Mouse (Mus musculus): ENCODE data around the gene Suds3. TPM values are rescaled to one million over a fixed set of nuclear protein-coding genes. Genes with fewer than 3 reads are reported as not detected.

The Suds3 gene
- polyA plus RNA-seq (2015; fragmentation: Nextera tagmentation; extraction: Ambion mirVana), result 72.7 and 73.7 TPM in 2 replicates

- Histone ChIP-seq H3K27ac (peak within 1 kb of the TSS; percentile 83), H3K9ac (peak within 1 kb of the TSS; percentile 69), H3K4me2 (replicated peaks) (peak within 1 kb of the TSS; percentile 77), H3K9me3 (no peaks in the 10 kb centered on the region), H3K27me3 (replicated peaks) (no peaks in the 10 kb centered on the region), H3K36me3 (peaks cover 9% of the 10 kb centered on the region), H3K4me3 (replicated peaks) (peak within 1 kb of the TSS; percentile 70), H3K4me1 (replicated peaks) (peaks cover 2% of the 10 kb centered on the region)
- ATAC-seq, result peak; percentile 83
- under 1% methylated on average over 59 of the region's 59 CpGs for WGBS
These were observed at the start of gene Suds3 for GRCm38 (mm10) chr5:117115836-117116366. Gene Suds3 (minus strand): TSS chr5:117116113.

- H3K36me3 ChIP-seq, result peaks cover 2% of the 10 kb centered on the region; the same call in 1 of the 2 replicates
- WGBS, result 94% methylated on average over 2 of the region's 2 CpGs
- no peak for ATAC-seq
These were observed 49.0 kb upstream of the Suds3 start for GRCm38 (mm10) chr5:117164923-117165322.

GRCm38 (mm10) chr5:117164516-117164915, 48.6 kb upstream of the Suds3 start:
- no peaks in the 10 kb centered on the region for H3K27me3 ChIP-seq (replicated peaks)
- no peaks in the 10 kb centered on the region for H3K9me3 ChIP-seq
- H3K9ac ChIP-seq, result no peak overlapping the region
- H3K4me1 ChIP-seq (replicated peaks), result peaks cover 11% of the 10 kb centered on the region; the same call in 1 of the 2 replicates
- no peak overlapping the region for H3K4me3 ChIP-seq (replicated peaks)
- no peak for ATAC-seq
- 95% methylated on average over 5 of the region's 5 CpGs for WGBS
- no peak overlapping the region for H3K27ac ChIP-seq
- no peak overlapping the region for H3K4me2 ChIP-seq (replicated peaks)
- peaks cover 2% of the 10 kb centered on the region; the same call in 1 of the 2 replicates for H3K36me3 ChIP-seq

More at GRCm38 (mm10) chr5:117164923-117165322, 49.0 kb upstream of the Suds3 start:
- no peaks in the 10 kb centered on the region for H3K27me3 ChIP-seq (replicated peaks)
- H3K9me3 ChIP-seq, result no peaks in the 10 kb centered on the region
- H3K4me1 ChIP-seq (replicated peaks), result peaks cover 8% of the 10 kb centered on the region; the same call in 1 of the 2 replicates
- H3K4me3 ChIP-seq (replicated peaks), result no peak overlapping the region
- H3K27ac ChIP-seq, result no peak overlapping the region
- no peak overlapping the region for H3K9ac ChIP-seq
- no peak overlapping the region for H3K4me2 ChIP-seq (replicated peaks)

- H3K9ac ChIP-seq, result no peak overlapping the region
- WGBS, result 95% methylated on average over 13 of the region's 13 CpGs
- ATAC-seq, result no peak
These were observed 47.9 kb upstream of the Suds3 start for GRCm38 (mm10) chr5:117163790-117164189.

GRCm38 (mm10) chr5:117160499-117160898, 44.6 kb upstream of the Suds3 start:
- peak overlapping the region; percentile 71 for H3K27ac ChIP-seq

More at GRCm38 (mm10) chr5:117163790-117164189, 47.9 kb upstream of the Suds3 start:
- Histone ChIP-seq H3K4me1 (replicated peaks) (peaks cover 18% of the 10 kb centered on the region), H3K4me3 (replicated peaks) (no peak overlapping the region), H3K36me3 (peaks cover 2% of the 10 kb centered on the region; the same call in 1 of the 2 replicates), H3K4me2 (replicated peaks) (no peak overlapping the region), H3K27ac (no peak overlapping the region), H3K27me3 (replicated peaks) (no peaks in the 10 kb centered on the region), H3K9me3 (no peaks in the 10 kb centered on the region)

GRCm38 (mm10) chr5:117159805-117160291, 43.9 kb upstream of the Suds3 start:
- H3K9me3 ChIP-seq, result no peaks in the 10 kb centered on the region
- H3K4me1 ChIP-seq (replicated peaks), result peaks cover 19% of the 10 kb centered on the region
- 50% methylated on average over 6 of the region's 6 CpGs for WGBS
- peaks cover 2% of the 10 kb centered on the region; the same call in 1 of the 2 replicates for H3K36me3 ChIP-seq
- H3K4me3 ChIP-seq (replicated peaks), result no peak overlapping the region
- no peak overlapping the region for H3K9ac ChIP-seq
- H3K4me2 ChIP-seq (replicated peaks), result no peak overlapping the region
- peak overlapping the region; percentile 24 for H3K27ac ChIP-seq
- H3K27me3 ChIP-seq (replicated peaks), result no peaks in the 10 kb centered on the region
- ATAC-seq, result 0 out of 2 replicates have a peak, but pooled peaks have one; percentile 29

More at GRCm38 (mm10) chr5:117160499-117160898, 44.6 kb upstream of the Suds3 start:
- Histone ChIP-seq H3K4me3 (replicated peaks) (no peak overlapping the region), H3K4me1 (replicated peaks) (peaks cover 19% of the 10 kb centered on the region), H3K36me3 (peaks cover 2% of the 10 kb centered on the region; the same call in 1 of the 2 replicates), H3K9ac (no peak overlapping the region), H3K4me2 (replicated peaks) (no peak overlapping the region), H3K9me3 (no peaks in the 10 kb centered on the region), H3K27me3 (replicated peaks) (no peaks in the 10 kb centered on the region)
- ATAC-seq, result peak; percentile 90
- WGBS, result 23% methylated on average over 10 of the region's 10 CpGs

GRCm38 (mm10) chr5:117159326-117159725, 43.4 kb upstream of the Suds3 start:
- peaks cover 19% of the 10 kb centered on the region for H3K4me1 ChIP-seq (replicated peaks)
- no peaks in the 10 kb centered on the region for H3K9me3 ChIP-seq
- H3K27me3 ChIP-seq (replicated peaks), result no peaks in the 10 kb centered on the region
- WGBS, result 49% methylated on average over 8 of the region's 8 CpGs
- no peak overlapping the region for H3K4me3 ChIP-seq (replicated peaks)
- ATAC-seq, result 0 out of 2 replicates have a peak, but pooled peaks have one; percentile 23
- H3K9ac ChIP-seq, result no peak overlapping the region
- H3K36me3 ChIP-seq, result peaks cover 2% of the 10 kb centered on the region; the same call in 1 of the 2 replicates
- peak overlapping the region; percentile 24 for H3K27ac ChIP-seq
- no peak overlapping the region for H3K4me2 ChIP-seq (replicated peaks)

GRCm38 (mm10) chr5:117158335-117159018, 42.6 kb upstream of the Suds3 start:
- ATAC-seq, result peak; percentile 48
- no peak overlapping the region for H3K4me2 ChIP-seq (replicated peaks)
- WGBS, result 71% methylated on average over 7 of the region's 7 CpGs
- H3K36me3 ChIP-seq, result peaks cover under 1% of the 10 kb centered on the region; the same call in 1 of the 2 replicates
- no peaks in the 10 kb centered on the region for H3K9me3 ChIP-seq
- H3K27me3 ChIP-seq (replicated peaks), result no peaks in the 10 kb centered on the region
- no peak overlapping the region; the same call in 1 of the 2 replicates for H3K27ac ChIP-seq
- peaks cover 22% of the 10 kb centered on the region for H3K4me1 ChIP-seq (replicated peaks)
- H3K9ac ChIP-seq, result no peak overlapping the region
- H3K4me3 ChIP-seq (replicated peaks), result no peak overlapping the region

- no peak overlapping the region for H3K27ac ChIP-seq
- ATAC-seq, result peak; percentile 46; the same call in 1 of the 2 replicates
- 74% methylated on average over 15 of the region's 15 CpGs for WGBS
These were observed 37.7 kb upstream of the Suds3 start for GRCm38 (mm10) chr5:117153527-117154091.

GRCm38 (mm10) chr5:117152944-117153343, 37.0 kb upstream of the Suds3 start:
- Histone ChIP-seq H3K9ac (no peak overlapping the region), H3K27me3 (replicated peaks) (no peaks in the 10 kb centered on the region), H3K27ac (no peak overlapping the region), H3K36me3 (no peaks in the 10 kb centered on the region), H3K4me1 (replicated peaks) (0 out of 2 replicates have a peak, but pooled peaks cover 3% of the 10 kb centered on the region), H3K9me3 (no peaks in the 10 kb centered on the region), H3K4me3 (replicated peaks) (no peak overlapping the region), H3K4me2 (replicated peaks) (no peak overlapping the region)
- ATAC-seq, result no peak

More at GRCm38 (mm10) chr5:117153527-117154091, 37.7 kb upstream of the Suds3 start:
- Histone ChIP-seq H3K9ac (no peak overlapping the region), H3K4me2 (replicated peaks) (no peak overlapping the region), H3K4me1 (replicated peaks) (0 out of 2 replicates have a peak, but pooled peaks cover 6% of the 10 kb centered on the region), H3K4me3 (replicated peaks) (no peak overlapping the region), H3K9me3 (no peaks in the 10 kb centered on the region), H3K27me3 (replicated peaks) (no peaks in the 10 kb centered on the region), H3K36me3 (no peaks in the 10 kb centered on the region)

GRCm38 (mm10) chr5:117150068-117150467, 34.2 kb upstream of the Suds3 start:
- WGBS, result 75% methylated on average over 5 of the region's 5 CpGs
- no peaks in the 10 kb centered on the region for H3K27me3 ChIP-seq (replicated peaks)

More at GRCm38 (mm10) chr5:117150068-117150467, 34.2 kb upstream of the Suds3 start:
- Histone ChIP-seq H3K4me3 (replicated peaks) (no peak overlapping the region), H3K4me2 (replicated peaks) (no peak overlapping the region), H3K4me1 (replicated peaks) (0 out of 2 replicates have a peak, but pooled peaks cover 3% of the 10 kb centered on the region), H3K9ac (no peak overlapping the region), H3K27ac (no peak overlapping the region), H3K36me3 (no peaks in the 10 kb centered on the region), H3K9me3 (no peaks in the 10 kb centered on the region)
- no peak for ATAC-seq
